Mouse (Mus musculus): ENCODE data around the gene Mpped2.

- TF ChIP-seq CTCF (IDR thresholded peaks at IDR 0.05; ENCODE audit: low read depth) (no peak), EP300 (IDR thresholded peaks at IDR 0.05; ENCODE audit: low read depth) (no peak)
These were observed 29.0 kb downstream of the Mpped2 start for GRCm38 (mm10) chr2:106722020-106722419.

Data from liver, postnatal 0 days (tissue).